Mouse (Mus musculus) olfactory bulb, adult 2 months (tissue): ENCODE results near the gene Gli3.

Source experiments
- CTCF ChIP-seq: fragments of 200-500 bp; IDR thresholded peaks from 2 replicates; pipeline ENCODE4 v1.5.1; 2012; ENCODE audit warnings: low read depth, mild to moderate bottlenecking, low read length, moderate library complexity; ENCODE audit not compliant: insufficient read depth
- POLR2A ChIP-seq: fragments of 200-500 bp; IDR thresholded peaks from 2 replicates; pipeline ENCODE4 v1.6.1; 2012; ENCODE audit warnings: mild to moderate bottlenecking, low read depth, low read length, moderate library complexity; ENCODE audit not compliant: insufficient read depth

GRCm38 (mm10) chr13:15444312-15444711 lies 18.7 kb upstream of the Gli3 start:
- TF ChIP-seq CTCF (no peak), POLR2A (no peak)
